Mouse (Mus musculus) adrenal gland, adult 2 months (tissue): ENCODE measurements around the gene Nceh1. TPM values are rescaled to one million over a fixed set of nuclear protein-coding genes. Genes with fewer than 3 reads are reported as not detected.
"Not testable (repeated sequence)": the region's sequence is repeated elsewhere in the genome, so short reads cannot be mapped to it uniquely, and the experiment has no call there.

Source experiments
- DNase-seq: peaks from one replicate; pipeline ENCODE4 v3.0.0; 2021
- polyA plus RNA-seq: library from polyadenylated mRNA; depleted of rRNA; stranded (reverse); fragments of >200 nt; gene quantifications from 2 replicates; pipeline ENCODE4 v1.2.3, GENCODE M21; 2012
- total RNA-seq, 2 experiments: library from RNA; stranded (reverse); gene quantifications; 2 replicates each; pipeline ENCODE4 v1.2.3; 2021

Gene Nceh1
- total and polyA plus RNA-seq, 3 experiments = 138 to 314 (median 247) TPM

- DNase-seq = no peak
These were observed 46.0 kb downstream of the Nceh1 start for GRCm38 (mm10) chr3:27228530-27229309.

- DNase-seq = no peak
These were observed 50.6 kb downstream of the Nceh1 start for GRCm38 (mm10) chr3:27233361-27233760.

GRCm38 (mm10) chr3:27233841-27234240 lies 51.1 kb downstream of the Nceh1 start:
- DNase-seq = peak; percentile 34

GRCm38 (mm10) chr3:27234976-27235375 lies 52.2 kb downstream of the Nceh1 start:
- no peak for DNase-seq

GRCm38 (mm10) chr3:27237226-27237625 lies 54.5 kb downstream of the Nceh1 start:
- DNase-seq = peak; percentile 48

- no peak for DNase-seq
These were observed 55.8 kb downstream of the Nceh1 start for GRCm38 (mm10) chr3:27238563-27238962.

GRCm38 (mm10) chr3:27239568-27239967 lies 56.8 kb downstream of the Nceh1 start:
- DNase-seq = peak; percentile 57

- DNase-seq = no peak
These were observed 59.1 kb downstream of the Nceh1 start for GRCm38 (mm10) chr3:27241864-27242263.

GRCm38 (mm10) chr3:27246166-27246565 lies 63.4 kb downstream of the Nceh1 start:
- no peak for DNase-seq

GRCm38 (mm10) chr3:27247785-27248184 lies 65.0 kb downstream of the Nceh1 start:
- DNase-seq = no peak

GRCm38 (mm10) chr3:27249030-27249429 lies 66.3 kb downstream of the Nceh1 start:
- no peak for DNase-seq

GRCm38 (mm10) chr3:27250936-27251335 lies 68.2 kb downstream of the Nceh1 start:
- no peak for DNase-seq

GRCm38 (mm10) chr3:27258461-27258860 lies 75.7 kb downstream of the Nceh1 start:
- no peak for DNase-seq

- DNase-seq = no peak
These were observed 77.6 kb downstream of the Nceh1 start for GRCm38 (mm10) chr3:27260393-27260792.

- peak; percentile 44 for DNase-seq
These were observed 84.6 kb downstream of the Nceh1 start for GRCm38 (mm10) chr3:27267327-27267726.

- no peak for DNase-seq
These were observed 85.1 kb downstream of the Nceh1 start for GRCm38 (mm10) chr3:27267887-27268286.

- no peak for DNase-seq
These were observed 86.4 kb downstream of the Nceh1 start for GRCm38 (mm10) chr3:27269151-27269550.

GRCm38 (mm10) chr3:27270160-27270962 lies 87.6 kb downstream of the Nceh1 start:
- DNase-seq = peak; percentile 77

GRCm38 (mm10) chr3:27272926-27273745 lies 90.4 kb downstream of the Nceh1 start:
- no peak for DNase-seq

- DNase-seq = not testable (repeated sequence)
These were observed 96.6 kb downstream of the Nceh1 start for GRCm38 (mm10) chr3:27279286-27279925.

- DNase-seq = peak; percentile 55
These were observed 97.5 kb downstream of the Nceh1 start for GRCm38 (mm10) chr3:27280280-27280749.
